Mouse (Mus musculus) adrenal gland, adult 18-20 months (tissue): ENCODE data around the gene Adgrf2. TPM values are rescaled to one million over a fixed set of nuclear protein-coding genes. Genes with fewer than 3 reads are reported as not detected.

Source experiments
- DNase-seq, 2 experiments: peaks; one replicate each; pipeline ENCODE4 v3.0.0; 2021 to 2022; ENCODE audit warnings: low spot score in 2 of 2
- long read RNA-seq, 2 experiments: library from polyadenylated mRNA; stranded (forward); transcript quantifications; one replicate each; pipeline ENCODE4 v2.0.0; 2021
- total RNA-seq, 2 experiments: library from RNA; stranded (reverse); gene quantifications; 1 replicate in 1 of 2; 2 replicates in 1 of 2; pipeline ENCODE4 v1.2.3; 2021

The Adgrf2 gene
- total RNA-seq, result under 1 TPM in 1 of 2 experiments, not detected in 1; 0.13 TPM
- long read RNA-seq, experiment 1, result 0 reads
- long read RNA-seq, experiment 2, result 0 reads

DNA sequence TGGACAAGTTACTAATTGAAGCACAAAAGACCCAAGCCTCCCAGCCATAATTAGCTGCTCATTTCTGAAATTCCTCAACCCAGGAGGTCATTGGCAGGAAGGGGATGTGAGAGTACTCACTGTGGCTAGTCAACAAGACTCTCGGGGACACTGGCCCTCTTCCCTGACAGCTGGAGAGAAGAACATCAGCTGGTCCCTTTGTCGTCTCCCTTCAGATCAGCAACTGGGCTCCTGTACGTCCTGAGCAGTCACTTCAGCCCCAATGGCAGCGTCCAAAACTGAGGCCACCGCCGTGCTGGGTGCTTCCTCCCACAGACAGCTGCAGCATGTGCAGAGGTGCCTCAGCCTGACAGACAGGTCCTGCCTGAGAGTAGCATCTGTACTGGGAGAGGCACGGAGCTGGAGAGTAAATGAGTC lies at the start of gene Adgrf2:
Gene Adgrf2, minus strand, starts transcription at position 379 of the 417 bp plus-strand sequence.
- no peak for DNase-seq

GRCm38 (mm10) chr17:42790787-42791186 lies 48.8 kb upstream of the Adgrf2 start:
- no peak for DNase-seq

DNA sequence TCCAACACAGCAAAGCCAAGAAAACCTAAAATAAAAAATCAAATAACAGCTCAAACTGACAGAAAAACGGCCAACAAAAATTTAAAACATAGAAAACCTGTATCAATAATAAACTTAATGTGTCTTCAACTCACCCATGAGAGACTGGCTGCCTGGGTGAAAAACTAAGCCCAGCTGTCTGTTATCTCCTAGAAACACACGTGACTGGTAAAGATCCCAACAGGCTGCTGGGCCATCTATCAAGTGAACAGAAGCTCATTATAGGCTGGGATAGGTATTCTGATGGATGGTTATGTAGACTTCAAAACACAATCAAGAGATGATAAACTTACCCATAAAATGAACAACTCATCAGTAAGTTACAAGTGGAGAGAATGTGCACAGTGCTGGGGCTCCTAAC lies 47.7 kb upstream of the Adgrf2 start:
- no peak for DNase-seq

- no peak for DNase-seq
Measured at GRCm38 (mm10) chr17:42788686-42789453, 46.9 kb upstream of the Adgrf2 start.

DNA sequence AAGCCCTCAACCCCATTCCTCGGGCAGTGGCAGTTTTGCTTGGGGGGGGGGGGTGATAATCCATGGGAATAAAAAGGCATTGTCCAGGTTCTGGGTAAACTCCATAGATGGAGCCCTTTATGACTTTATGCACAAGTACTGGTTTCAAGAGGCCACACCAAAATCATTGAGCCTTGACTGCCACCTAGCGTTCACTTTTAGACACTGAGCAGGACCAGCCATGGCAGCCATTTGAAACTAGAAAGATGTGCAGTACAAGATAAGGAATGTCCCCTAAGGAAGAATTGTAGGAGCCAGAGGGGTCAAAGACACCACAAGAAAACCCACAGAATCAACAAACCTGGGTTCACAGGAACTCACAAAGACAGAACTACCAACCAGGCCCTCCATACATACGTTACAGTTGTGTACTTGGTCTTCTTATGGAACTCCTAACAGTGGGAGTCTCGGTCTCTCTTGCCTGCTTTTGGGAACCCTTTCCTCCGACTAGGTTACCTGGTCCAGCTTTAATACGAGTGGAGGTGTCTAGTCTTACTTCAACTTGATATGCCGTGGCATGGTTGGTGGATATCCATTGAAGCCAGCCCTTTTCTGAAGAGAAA lies 40.3 kb upstream of the Adgrf2 start:
- DNase-seq, result peak; percentile 47 to 64

GRCm38 (mm10) chr17:42753791-42754190 lies 11.8 kb upstream of the Adgrf2 start:
- DNase-seq, result no peak

DNA sequence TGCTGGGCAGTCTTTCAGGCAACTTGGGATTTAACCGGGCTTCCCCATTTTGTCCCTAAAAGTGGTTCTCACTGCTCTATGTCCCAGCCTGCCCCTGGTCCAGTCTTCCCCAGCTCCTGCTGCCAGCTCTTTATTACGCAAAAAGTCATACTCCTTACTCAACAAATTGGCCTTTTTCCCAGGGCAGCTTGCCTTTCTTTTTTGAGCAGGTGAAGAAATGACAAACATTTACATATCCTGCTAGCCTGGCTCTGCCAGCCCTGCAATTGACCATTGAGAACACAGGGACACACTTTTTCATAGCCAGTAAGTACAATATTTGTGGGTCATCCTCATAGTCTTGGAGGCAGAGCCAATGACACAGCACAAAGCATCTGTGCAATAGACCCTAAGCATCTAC lies 10.2 kb upstream of the Adgrf2 start:
- peak in 1 of 2 experiments; percentile 14 for DNase-seq

DNA sequence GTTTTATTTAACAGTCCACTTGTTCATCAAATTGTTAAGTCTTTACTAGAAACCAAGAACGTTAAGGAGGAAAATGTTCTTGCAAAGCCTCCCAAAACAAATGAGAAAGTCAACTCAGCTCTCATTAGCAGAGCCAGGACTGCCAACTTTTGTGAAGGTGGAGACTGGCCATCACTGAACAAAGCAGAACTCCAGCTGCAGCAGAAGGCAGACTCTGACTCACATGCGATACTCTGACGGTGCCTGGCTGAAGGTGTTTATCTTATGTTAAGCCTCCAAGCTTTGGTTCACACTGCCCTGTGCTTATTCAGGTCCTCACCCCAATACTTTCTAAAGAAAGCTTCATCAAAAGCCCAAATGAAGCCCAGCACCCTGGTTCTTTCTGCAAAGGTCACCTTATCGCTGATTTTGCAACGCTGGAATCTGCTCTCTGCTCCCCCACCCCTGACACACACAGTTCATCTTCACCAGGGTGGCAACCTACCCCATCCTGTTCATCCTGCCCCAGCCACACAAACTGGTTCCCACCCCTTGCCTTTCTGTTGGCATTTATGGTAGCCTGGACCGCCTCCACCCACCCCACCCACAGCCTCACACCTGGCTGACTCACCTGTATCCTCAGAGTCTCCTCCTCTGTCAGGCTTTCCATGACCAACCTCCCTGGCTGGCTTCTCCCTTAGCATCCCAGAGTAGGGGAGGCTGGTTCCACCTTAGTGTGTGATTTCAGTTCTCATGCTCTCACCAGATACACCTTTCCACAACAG lies 3.9 kb upstream of the Adgrf2 start:
- no peak for DNase-seq

DNA sequence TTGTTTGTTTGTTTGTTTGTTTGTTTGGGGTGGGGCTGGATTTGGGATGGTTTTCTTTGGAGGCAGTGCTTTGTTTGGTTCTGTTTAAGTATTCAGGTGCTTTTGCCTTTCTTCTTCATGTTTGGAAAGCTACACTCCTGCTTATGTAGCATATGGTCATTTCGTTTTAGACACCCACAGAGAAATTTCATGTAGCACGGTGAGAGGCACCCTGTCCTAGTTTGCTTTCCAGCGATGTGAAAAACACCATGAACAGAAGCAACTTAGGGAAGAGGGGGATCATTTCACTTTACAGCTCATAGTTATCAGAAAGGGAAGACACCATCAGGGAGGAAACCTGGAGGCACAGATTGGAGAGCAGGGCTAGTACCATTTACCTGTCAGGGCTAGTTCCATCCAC lies 844 bp upstream of the Adgrf2 start:
- no peak for DNase-seq

GRCm38 (mm10) chr17:42738794-42739193 lies 3.2 kb downstream of the Adgrf2 start:
- DNase-seq, result no peak

- no peak for DNase-seq
Measured at GRCm38 (mm10) chr17:42717161-42717560, 24.8 kb downstream of the Adgrf2 start.

DNA sequence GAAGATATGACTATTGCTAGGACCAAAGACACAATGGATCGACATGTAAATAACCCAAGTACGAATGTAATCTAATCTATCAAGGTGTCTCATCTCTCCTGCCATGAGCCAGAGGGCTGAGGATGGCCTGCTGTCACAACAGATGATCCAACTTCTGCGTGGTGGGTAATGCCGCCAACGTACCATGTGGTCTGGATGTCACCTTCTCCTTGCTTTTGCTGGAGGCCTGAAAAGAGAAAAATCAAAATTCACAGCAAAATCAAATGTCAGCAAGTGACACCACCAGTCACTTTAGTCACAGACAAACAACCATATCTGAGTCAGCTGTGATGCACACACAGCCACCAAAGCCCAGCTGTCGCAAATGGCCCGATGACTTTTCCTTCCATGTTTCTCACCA lies 27.0 kb downstream of the Adgrf2 start:
- no peak for DNase-seq

GRCm38 (mm10) chr17:42710717-42711116 lies 31.3 kb downstream of the Adgrf2 start:
- DNase-seq, result no peak

- DNase-seq, result no peak
Measured at GRCm38 (mm10) chr17:42705611-42706010, 36.4 kb downstream of the Adgrf2 start.

DNA sequence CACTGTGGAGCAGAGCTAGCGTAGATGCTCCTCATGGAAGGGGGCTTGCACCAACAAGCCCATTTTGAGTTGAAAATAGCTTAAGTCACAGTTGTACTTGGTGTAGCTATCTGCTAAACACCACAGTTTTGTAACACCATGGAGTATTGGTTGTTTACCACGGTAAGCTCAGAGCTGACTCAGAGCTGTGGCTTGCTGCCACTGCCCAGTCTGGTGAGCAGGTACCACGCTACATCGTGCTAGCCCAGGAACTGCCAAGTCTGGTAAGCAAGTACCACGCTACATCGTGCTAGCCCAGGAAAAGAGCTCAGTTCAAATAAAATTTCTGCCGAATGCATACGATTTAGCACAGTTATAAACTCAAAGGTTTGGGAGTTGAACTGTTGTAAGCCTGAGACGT lies 39.8 kb downstream of the Adgrf2 start:
- DNase-seq, result no peak

GRCm38 (mm10) chr17:42694730-42695129 lies 47.2 kb downstream of the Adgrf2 start:
- no peak for DNase-seq

DNA sequence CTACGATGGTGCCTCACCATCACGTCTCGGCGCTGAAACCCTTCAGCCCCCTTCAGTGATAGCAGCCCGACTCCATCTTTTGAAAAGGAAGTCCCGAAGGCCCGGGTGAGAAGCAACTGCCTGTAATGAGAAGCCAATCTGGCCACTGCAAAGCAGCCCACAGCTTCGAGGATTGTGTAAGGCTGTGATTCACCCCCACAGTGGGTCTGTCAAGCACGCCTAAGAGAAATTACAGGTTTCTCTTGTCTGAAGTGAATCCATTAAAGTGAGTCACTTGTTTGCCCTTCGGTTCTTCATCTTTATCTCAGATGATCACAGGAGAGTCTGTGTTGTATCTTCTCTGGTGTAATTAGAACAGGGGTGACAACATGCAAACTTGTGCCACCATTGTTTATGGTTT lies 49.8 kb downstream of the Adgrf2 start, which contains the start of gene Adgrf4:
Gene Adgrf4, minus strand, starts transcription at position 149 of the 400 bp plus-strand sequence.
- no peak for DNase-seq

- no peak for DNase-seq
Measured at GRCm38 (mm10) chr17:42690531-42690930, 51.4 kb downstream of the Adgrf2 start.
